Mouse (Mus musculus): ENCODE results near the gene Cdh4. TPM values are rescaled to one million over a fixed set of nuclear protein-coding genes. Genes with fewer than 3 reads are reported as not detected.

The Cdh4 gene
- polyA plus RNA-seq, 1 experiment from 2014 or later: 1.1 TPM

DNA sequence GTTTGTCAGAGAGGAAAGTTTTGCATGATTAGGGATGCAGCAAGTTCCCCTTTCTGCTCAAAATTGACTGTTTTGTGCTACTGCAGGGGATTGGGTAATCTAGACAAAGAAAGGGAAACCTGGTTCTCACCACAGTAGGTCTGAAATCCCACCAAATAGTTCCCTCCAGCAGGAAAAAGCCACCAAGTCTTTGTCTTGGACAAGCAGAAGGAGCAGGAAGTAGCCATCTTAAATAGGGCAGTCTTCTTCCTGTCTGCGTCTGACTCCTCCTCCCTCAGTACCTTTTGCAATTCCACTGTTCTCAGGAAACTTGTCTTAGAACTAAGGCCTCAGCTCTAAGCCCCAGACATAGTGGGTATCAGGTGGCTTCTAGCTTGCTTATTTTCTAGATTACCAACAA, 360.2 kb downstream of the Cdh4 start:
- H3K4me3 ChIP-seq (ENCODE audit: control insufficient read depth in 1 of 2, insufficient read depth in 1 of 2, low read depth in 1 of 2, low read length in 2 of 2): no peak overlapping the region
- no peak overlapping the region for H3K9ac ChIP-seq (ENCODE audit: low read length)
- no peaks in the 10 kb centered on the region for H3K27me3 ChIP-seq (ENCODE audit: control insufficient read depth, insufficient read depth, low read length)
- WGBS: 90% methylated on average over 1 of the region's 1 CpGs
- H3K4me1 ChIP-seq (ENCODE audit: control insufficient read depth in 2 of 2, insufficient read depth in 2 of 2, low read length in 2 of 2): peaks cover 20 to 27% of the 10 kb centered on the region in 2 experiments; a peak in 3 of 4 replicates
- no peaks in the 10 kb centered on the region for H3K36me3 ChIP-seq (ENCODE audit: control insufficient read depth, insufficient read depth, low read length)
- H3K27ac ChIP-seq (replicated peaks in 1 of 2; ENCODE audit: control insufficient read depth in 1 of 2, insufficient read depth in 1 of 2, low read depth in 2 of 2, low read length in 2 of 2): no peak overlapping the region
- ATAC-seq (ENCODE audit: insufficient number of reproducible peaks, insufficient read depth, low FRiP score, low read depth): no peak
- H3K9me3 ChIP-seq (ENCODE audit: control insufficient read depth, low read length): peaks cover 4% of the 10 kb centered on the region; the same call in 1 of the 2 replicates
- no peak overlapping the region for H3K4me2 ChIP-seq (ENCODE audit: low read length)

DNA sequence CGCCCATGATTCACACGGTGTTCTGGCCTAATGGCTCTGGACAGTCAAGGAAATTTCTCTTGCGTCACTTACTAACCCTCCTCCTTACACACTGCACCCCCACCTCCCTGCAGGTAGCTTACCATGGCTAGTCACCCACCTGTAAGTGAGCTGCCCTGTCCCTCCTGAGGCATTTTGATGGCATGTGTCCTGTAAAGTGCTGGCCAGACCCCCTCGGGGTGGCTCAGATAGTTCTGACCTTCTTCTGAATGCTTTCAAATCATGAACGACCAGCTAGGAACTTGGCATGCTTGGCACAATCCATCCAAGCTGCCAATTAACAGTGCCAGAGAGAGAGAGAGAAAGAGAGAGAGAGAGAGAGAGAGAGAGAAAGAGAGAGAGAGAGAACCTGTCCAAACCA, 368.9 kb downstream of the Cdh4 start:
- H3K9me3 ChIP-seq (ENCODE audit: control insufficient read depth, low read length): peaks cover 4% of the 10 kb centered on the region; the same call in 1 of the 2 replicates
- H3K36me3 ChIP-seq (ENCODE audit: control insufficient read depth, insufficient read depth, low read length): no peaks in the 10 kb centered on the region
- H3K4me3 ChIP-seq (ENCODE audit: control insufficient read depth in 1 of 2, insufficient read depth in 1 of 2, low read depth in 1 of 2, low read length in 2 of 2): no peak overlapping the region
- no peak overlapping the region for H3K27ac ChIP-seq (replicated peaks in 1 of 2; ENCODE audit: control insufficient read depth in 1 of 2, insufficient read depth in 1 of 2, low read depth in 2 of 2, low read length in 2 of 2)
- H3K4me1 ChIP-seq (ENCODE audit: control insufficient read depth in 2 of 2, insufficient read depth in 2 of 2, low read length in 2 of 2): no peaks in the 10 kb centered on the region
- WGBS: 81% methylated on average over 5 of the region's 5 CpGs
- no peak for ATAC-seq (ENCODE audit: insufficient number of reproducible peaks, insufficient read depth, low FRiP score, low read depth)
- H3K27me3 ChIP-seq (ENCODE audit: control insufficient read depth, insufficient read depth, low read length): no peaks in the 10 kb centered on the region
- H3K4me2 ChIP-seq (ENCODE audit: low read length): no peak overlapping the region
- H3K9ac ChIP-seq (ENCODE audit: low read length): no peak overlapping the region

DNA sequence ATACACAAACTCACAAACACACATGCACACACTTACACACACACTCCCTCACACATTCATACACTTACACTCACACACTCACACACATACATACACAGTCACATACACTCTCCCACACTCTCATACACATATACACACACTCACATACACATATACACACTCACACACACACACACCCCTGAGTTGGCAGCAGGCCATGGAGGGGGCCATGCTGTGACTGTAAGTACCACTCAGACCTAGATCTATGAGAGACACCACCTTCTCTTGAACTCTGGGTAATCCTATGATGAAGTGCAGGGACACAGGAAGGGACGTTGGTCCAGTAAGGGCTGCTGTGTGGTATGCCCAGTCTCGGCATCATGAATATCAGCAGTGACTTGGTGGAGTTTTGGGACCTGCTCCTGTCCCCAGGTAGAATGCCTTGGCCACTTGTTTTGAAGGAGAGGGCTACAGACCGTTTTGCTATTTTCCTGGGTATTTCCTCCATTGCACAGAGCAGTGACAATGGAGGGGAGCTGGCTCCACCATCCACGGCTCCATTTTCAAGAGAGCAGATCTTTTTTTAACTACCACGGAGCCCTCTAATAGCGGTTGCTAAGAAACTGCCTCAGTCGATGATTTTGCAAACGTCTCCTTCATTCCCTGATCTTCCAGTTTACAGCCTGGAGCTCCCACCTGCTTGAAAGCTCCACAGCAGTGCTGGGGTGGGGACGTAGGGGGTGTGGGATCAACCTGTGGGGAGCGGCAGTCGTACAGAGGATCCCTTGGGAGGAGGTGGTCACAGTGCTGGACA, 371.0 kb downstream of the Cdh4 start:
- no peaks in the 10 kb centered on the region for H3K9me3 ChIP-seq (ENCODE audit: control insufficient read depth, low read length)
- ATAC-seq (ENCODE audit: insufficient number of reproducible peaks, insufficient read depth, low FRiP score, low read depth): no peak
- 56% methylated on average over 11 of the region's 11 CpGs for WGBS

DNA sequence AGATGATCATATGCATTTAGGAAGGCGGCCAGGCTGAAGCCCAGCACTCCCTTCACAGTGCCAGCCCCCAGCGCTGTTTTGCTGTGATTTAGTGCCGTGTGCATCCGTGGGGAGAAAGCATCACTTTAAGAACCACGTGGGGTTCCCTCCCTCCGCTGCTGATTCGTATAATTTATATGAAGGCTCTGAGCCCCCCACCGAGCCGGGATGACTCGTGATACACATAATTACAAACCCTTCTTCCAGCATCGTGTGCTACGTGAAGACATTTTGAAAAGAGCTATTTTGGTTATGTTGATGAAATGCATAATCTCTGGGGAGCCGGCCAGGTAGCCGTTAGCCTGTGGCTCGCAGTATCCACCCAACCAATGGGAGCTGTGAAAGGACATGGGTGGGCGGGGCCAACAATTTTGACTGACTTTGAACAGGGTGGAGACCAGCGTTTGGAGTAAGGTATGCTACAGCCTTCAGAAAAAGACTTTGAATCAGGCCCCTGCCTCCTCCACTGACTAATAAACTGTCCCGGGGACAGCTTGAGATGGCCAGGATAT, 382.6 kb downstream of the Cdh4 start:
- H3K27me3 ChIP-seq (ENCODE audit: control insufficient read depth, insufficient read depth, low read length): no peaks in the 10 kb centered on the region
- H3K27ac ChIP-seq (replicated peaks in 1 of 2; ENCODE audit: control insufficient read depth in 1 of 2, insufficient read depth in 1 of 2, low read depth in 2 of 2, low read length in 2 of 2): no peak overlapping the region
- no peak overlapping the region for H3K4me3 ChIP-seq (ENCODE audit: control insufficient read depth in 1 of 2, insufficient read depth in 1 of 2, low read depth in 1 of 2, low read length in 2 of 2)
- no peaks in the 10 kb centered on the region for H3K4me1 ChIP-seq (ENCODE audit: control insufficient read depth in 2 of 2, insufficient read depth in 2 of 2, low read length in 2 of 2)
- 45% methylated on average over 18 of the region's 18 CpGs for WGBS
- no peak for ATAC-seq (ENCODE audit: insufficient number of reproducible peaks, insufficient read depth, low FRiP score, low read depth)
- H3K9me3 ChIP-seq (ENCODE audit: control insufficient read depth, low read length): no peaks in the 10 kb centered on the region
- no peak overlapping the region for H3K9ac ChIP-seq (ENCODE audit: low read length)
- H3K36me3 ChIP-seq (ENCODE audit: control insufficient read depth, insufficient read depth, low read length): no peaks in the 10 kb centered on the region
- H3K4me2 ChIP-seq (ENCODE audit: low read length): no peak overlapping the region

More for the DNA sequence above, 371.0 kb downstream of the Cdh4 start:
- Histone ChIP-seq H3K9ac (ENCODE audit: low read length) (no peak overlapping the region), H3K27me3 (ENCODE audit: control insufficient read depth, insufficient read depth, low read length) (no peaks in the 10 kb centered on the region), H3K36me3 (ENCODE audit: control insufficient read depth, insufficient read depth, low read length) (no peaks in the 10 kb centered on the region), H3K4me2 (ENCODE audit: low read length) (no peak overlapping the region), H3K4me1 (ENCODE audit: control insufficient read depth in 2 of 2, insufficient read depth in 2 of 2, low read length in 2 of 2) (no peaks in the 10 kb centered on the region), H3K4me3 (ENCODE audit: control insufficient read depth in 1 of 2, insufficient read depth in 1 of 2, low read depth in 1 of 2, low read length in 2 of 2) (no peak overlapping the region), H3K27ac (replicated peaks in 1 of 2; ENCODE audit: control insufficient read depth in 1 of 2, insufficient read depth in 1 of 2, low read depth in 2 of 2, low read length in 2 of 2) (no peak overlapping the region)

DNA sequence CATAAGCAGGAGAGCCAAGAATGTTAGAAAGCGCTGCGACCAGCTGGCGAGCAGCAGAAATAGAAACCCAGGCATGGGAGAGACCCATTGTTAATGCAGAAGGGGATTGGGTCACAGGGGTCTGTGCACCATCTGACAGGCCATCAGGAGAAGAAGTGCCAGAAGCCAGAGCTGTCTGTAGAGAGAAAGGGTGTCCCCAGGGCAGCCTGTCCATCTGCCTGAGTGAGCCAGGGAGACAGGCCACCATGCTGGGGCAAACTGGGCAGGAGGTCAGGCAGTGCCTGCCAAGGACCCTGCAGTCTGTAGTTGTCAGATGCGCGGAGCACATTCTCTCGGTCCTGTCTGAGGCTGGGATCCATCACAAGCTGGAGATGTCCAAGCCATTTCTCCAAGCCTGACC, 386.7 kb downstream of the Cdh4 start:
- Histone ChIP-seq H3K27ac (replicated peaks in 1 of 2; ENCODE audit: control insufficient read depth in 1 of 2, insufficient read depth in 1 of 2, low read depth in 2 of 2, low read length in 2 of 2) (no peak overlapping the region), H3K4me3 (ENCODE audit: control insufficient read depth in 1 of 2, insufficient read depth in 1 of 2, low read depth in 1 of 2, low read length in 2 of 2) (no peak overlapping the region), H3K4me1 (ENCODE audit: control insufficient read depth in 2 of 2, insufficient read depth in 2 of 2, low read length in 2 of 2) (no peaks in the 10 kb centered on the region), H3K36me3 (ENCODE audit: control insufficient read depth, insufficient read depth, low read length) (no peaks in the 10 kb centered on the region), H3K27me3 (ENCODE audit: control insufficient read depth, insufficient read depth, low read length) (no peaks in the 10 kb centered on the region), H3K9me3 (ENCODE audit: control insufficient read depth, low read length) (no peaks in the 10 kb centered on the region), H3K4me2 (ENCODE audit: low read length) (no peak overlapping the region), H3K9ac (ENCODE audit: low read length) (no peak overlapping the region)
- WGBS: 69% methylated on average over 6 of the region's 6 CpGs
- no peak for ATAC-seq (ENCODE audit: insufficient number of reproducible peaks, insufficient read depth, low FRiP score, low read depth)

DNA sequence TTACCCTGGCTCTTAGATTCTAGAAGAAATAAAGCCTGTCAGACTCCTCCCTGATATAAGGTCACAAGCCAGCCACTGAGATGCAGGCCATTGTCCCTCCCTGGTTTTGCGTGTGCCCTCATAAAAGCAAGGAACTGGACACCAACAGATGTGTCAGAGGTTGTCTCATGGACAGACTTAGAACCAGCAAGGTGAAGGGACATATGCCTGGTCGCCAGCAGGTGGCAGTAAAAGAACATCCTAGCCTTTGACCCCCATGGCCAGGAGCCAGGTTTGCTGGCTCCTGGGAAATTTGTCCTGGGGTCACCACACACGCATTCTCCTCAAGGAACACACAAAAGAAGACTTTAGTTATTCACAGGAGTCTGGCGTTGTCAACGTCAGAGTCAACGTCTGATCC, 387.7 kb downstream of the Cdh4 start:
- ATAC-seq (ENCODE audit: insufficient number of reproducible peaks, insufficient read depth, low FRiP score, low read depth): no peak
- H3K27ac ChIP-seq (replicated peaks in 1 of 2; ENCODE audit: control insufficient read depth in 1 of 2, insufficient read depth in 1 of 2, low read depth in 2 of 2, low read length in 2 of 2): no peak overlapping the region
- no peaks in the 10 kb centered on the region for H3K4me1 ChIP-seq (ENCODE audit: control insufficient read depth in 2 of 2, insufficient read depth in 2 of 2, low read length in 2 of 2)
- H3K4me3 ChIP-seq (ENCODE audit: control insufficient read depth in 1 of 2, insufficient read depth in 1 of 2, low read depth in 1 of 2, low read length in 2 of 2): no peak overlapping the region
- H3K4me2 ChIP-seq (ENCODE audit: low read length): no peak overlapping the region
- no peaks in the 10 kb centered on the region for H3K36me3 ChIP-seq (ENCODE audit: control insufficient read depth, insufficient read depth, low read length)
- H3K9ac ChIP-seq (ENCODE audit: low read length): no peak overlapping the region
- H3K9me3 ChIP-seq (ENCODE audit: control insufficient read depth, low read length): no peaks in the 10 kb centered on the region
- H3K27me3 ChIP-seq (ENCODE audit: control insufficient read depth, insufficient read depth, low read length): no peaks in the 10 kb centered on the region
- 26% methylated on average over 6 of the region's 6 CpGs for WGBS

DNA sequence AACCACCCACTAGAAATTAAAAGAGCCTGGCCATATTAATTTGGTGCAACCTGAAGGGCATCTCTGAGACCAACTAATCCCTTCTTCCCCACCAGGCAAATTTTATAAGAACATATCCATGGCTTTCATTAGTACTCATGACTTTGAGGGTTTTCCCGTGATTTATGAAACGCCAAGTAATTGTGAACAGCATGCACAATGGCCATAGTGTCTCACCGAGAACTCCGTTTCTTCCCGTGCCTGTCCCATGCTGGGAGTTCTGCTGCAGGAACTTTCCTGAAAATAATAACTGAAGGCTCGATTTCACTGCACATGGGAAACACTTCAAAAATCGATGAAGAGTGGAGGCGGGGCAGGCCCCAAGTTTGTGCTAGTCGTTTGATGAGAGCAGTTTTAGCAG, 392.7 kb downstream of the Cdh4 start:
- H3K36me3 ChIP-seq (ENCODE audit: control insufficient read depth, insufficient read depth, low read length): no peaks in the 10 kb centered on the region
- WGBS: 83% methylated on average over 9 of the region's 9 CpGs
- H3K27ac ChIP-seq (replicated peaks in 1 of 2; ENCODE audit: control insufficient read depth in 1 of 2, insufficient read depth in 1 of 2, low read depth in 2 of 2, low read length in 2 of 2): no peak overlapping the region
- H3K4me2 ChIP-seq (ENCODE audit: low read length): no peak overlapping the region
- H3K27me3 ChIP-seq (ENCODE audit: control insufficient read depth, insufficient read depth, low read length): no peaks in the 10 kb centered on the region
- H3K4me1 ChIP-seq (ENCODE audit: control insufficient read depth in 2 of 2, insufficient read depth in 2 of 2, low read length in 2 of 2): no peaks in the 10 kb centered on the region
- H3K9ac ChIP-seq (ENCODE audit: low read length): no peak overlapping the region
- ATAC-seq (ENCODE audit: insufficient number of reproducible peaks, insufficient read depth, low FRiP score, low read depth): no peak
- H3K9me3 ChIP-seq (ENCODE audit: control insufficient read depth, low read length): no peaks in the 10 kb centered on the region
- no peak overlapping the region for H3K4me3 ChIP-seq (ENCODE audit: control insufficient read depth in 1 of 2, insufficient read depth in 1 of 2, low read depth in 1 of 2, low read length in 2 of 2)
